Mouse (Mus musculus) gastrocnemius, postnatal 36 days (tissue): ENCODE data around the gene Serp1. TPM values are rescaled to one million over a fixed set of nuclear protein-coding genes. Genes with fewer than 3 reads are reported as not detected.
"Not testable (repeated sequence)": the region's sequence is repeated elsewhere in the genome, so short reads cannot be mapped to it uniquely, and the experiment has no call there.

ENCODE experiments used
- DNase-seq, 2 experiments: peaks; one replicate each; pipeline ENCODE4 v3.0.0; 2022
- intact Hi-C: fragments of 180-260 bp; cut with DNase I; formaldehyde crosslinking; loops from one replicate; pipeline ENCODE4 v1.15.1; 2025
- total RNA-seq, 2 experiments: library from RNA; stranded (reverse); gene quantifications; 2 replicates each; pipeline ENCODE4 v1.2.3; 2021

Serp1 gene
- total RNA-seq, 2 experiments from 2014 or later = 6.5 to 7.1 TPM

- intact Hi-C loops = loop anchor here (5.0 to 10.0 kb wide), 2 partner anchors 181 to 274 kb away; partner anchors contain the start of gene Siah2
- no peak for DNase-seq
Measured at GRCm38 (mm10) chr3:58513483-58513882, 12.2 kb downstream of the Serp1 start.

- DNase-seq = no peak
- intact Hi-C loops = loop anchor here (5.0 to 10.0 kb wide), 2 partner anchors 182 to 275 kb away; partner anchors contain the start of gene Siah2
Measured at GRCm38 (mm10) chr3:58512740-58513139, 13.0 kb downstream of the Serp1 start.

- DNase-seq = no peak
- intact Hi-C loops = loop anchor here (5.0 to 10.0 kb wide), 2 partner anchors 183 to 276 kb away; partner anchors contain the start of gene Siah2
Measured at GRCm38 (mm10) chr3:58511581-58511980, 14.1 kb downstream of the Serp1 start.

GRCm38 (mm10) chr3:58508020-58508750, 17.5 kb downstream of the Serp1 start:
- intact Hi-C loops = no loop called here
- no peak for DNase-seq

- intact Hi-C loops = no loop called here
Measured at GRCm38 (mm10) chr3:58504676-58505075, 21.0 kb downstream of the Serp1 start.

GRCm38 (mm10) chr3:58503720-58504333, 21.9 kb downstream of the Serp1 start:
- no peak for DNase-seq
- intact Hi-C loops = no loop called here

More at GRCm38 (mm10) chr3:58504676-58505075, 21.0 kb downstream of the Serp1 start:
- no peak for DNase-seq

GRCm38 (mm10) chr3:58501961-58502360, 23.7 kb downstream of the Serp1 start:
- intact Hi-C loops = no loop called here
- DNase-seq = no peak

GRCm38 (mm10) chr3:58493621-58494020, 32.1 kb downstream of the Serp1 start:
- no peak for DNase-seq
- intact Hi-C loops = loop anchor here (5.0 kb wide), 1 partner anchor 331 kb away; no protein-coding TSS in a partner anchor

GRCm38 (mm10) chr3:58490787-58491186, 34.9 kb downstream of the Serp1 start:
- DNase-seq = no peak
- intact Hi-C loops = loop anchor here (5.0 kb wide), 1 partner anchor 328 kb away; no protein-coding TSS in a partner anchor

GRCm38 (mm10) chr3:58487999-58488775, 37.5 kb downstream of the Serp1 start:
- DNase-seq = no peak
- intact Hi-C loops = loop anchor here (5.0 kb wide), 1 partner anchor 71 kb away; no protein-coding TSS in a partner anchor

GRCm38 (mm10) chr3:58487121-58487520, 38.6 kb downstream of the Serp1 start:
- intact Hi-C loops = loop anchor here (5.0 kb wide), 1 partner anchor 70 kb away; no protein-coding TSS in a partner anchor
- DNase-seq = no peak

GRCm38 (mm10) chr3:58485883-58486282, 39.8 kb downstream of the Serp1 start:
- intact Hi-C loops = loop anchor here (5.0 kb wide), 1 partner anchor 69 kb away; no protein-coding TSS in a partner anchor
- no peak for DNase-seq

GRCm38 (mm10) chr3:58478755-58479455, 46.8 kb downstream of the Serp1 start:
- no peak for DNase-seq
- intact Hi-C loops = no loop called here

- DNase-seq, intact Hi-C loops: not testable (repeated sequence)
Measured at GRCm38 (mm10) chr3:58475298-58475697, 50.4 kb downstream of the Serp1 start.

Other genes starting within 250 kb of the Serp1 start
- gene Tsc22d2, start 111.2 kb downstream of the Serp1 start, total RNA-seq = 10 to 100 TPM; 19.9 to 21.9 TPM
- 10 to 100 TPM; 39.1 to 47.1 TPM for gene Eif2a, start 71 bp downstream of the Serp1 start, total RNA-seq
- gene Selenot, start 50.7 kb upstream of the Serp1 start, total RNA-seq = 100 to 1,000 TPM; 110 to 115 TPM
- gene Erich6, start 111.3 kb upstream of the Serp1 start, total RNA-seq = not detected
- 1 to 10 TPM; 8.4 to 9.1 TPM for gene Siah2, start 166.5 kb upstream of the Serp1 start, total RNA-seq